Mouse (Mus musculus): ENCODE results near the gene Ly6c1. TPM values are rescaled to one million over a fixed set of nuclear protein-coding genes. Genes with fewer than 3 reads are reported as not detected.
"Not testable (repeated sequence)": the region's sequence is repeated elsewhere in the genome, so short reads cannot be mapped to it uniquely, and the experiment has no call there.

The Ly6c1 gene
- polyA plus RNA-seq, 1 experiment: 174 TPM

- not testable (repeated sequence) for H3K4me1 ChIP-seq (ENCODE audit: control insufficient read depth, insufficient read depth, low read length); DNase-seq; H3K27ac ChIP-seq (ENCODE audit: insufficient read depth, low read length); H3K27me3 ChIP-seq (ENCODE audit: control insufficient read depth, insufficient read depth, low read length); H3K4me3 ChIP-seq (replicated peaks; ENCODE audit: insufficient read depth, low read depth, low read length)
- 64% methylated on average over 5 of the region's 7 CpGs for WGBS
These were observed 1.2 kb downstream of the Ly6c1 start for GRCm38 (mm10) chr15:75047313-75047969.

DNA sequence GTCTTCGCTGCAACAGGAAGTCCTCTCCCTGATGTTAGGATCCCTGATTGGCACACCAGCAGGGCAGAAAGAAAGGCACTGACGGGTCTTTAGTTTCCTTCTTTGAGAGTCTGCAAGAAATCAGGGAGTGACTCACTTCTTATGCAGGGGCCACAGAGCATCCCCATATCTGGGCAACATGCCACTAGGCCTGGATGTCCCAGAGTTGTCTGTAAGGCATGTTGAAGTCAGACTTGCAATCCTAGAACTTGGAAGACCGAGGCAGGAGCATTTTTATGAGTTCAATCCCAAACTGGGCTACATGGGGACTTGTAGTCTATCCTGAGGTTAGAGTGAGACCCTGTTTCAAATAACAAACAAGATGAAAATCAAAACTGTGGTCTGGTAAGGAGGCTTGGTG is 3.1 kb downstream of the Ly6c1 start:
- DNase-seq; H3K4me1 ChIP-seq (ENCODE audit: control insufficient read depth, insufficient read depth, low read length); H3K27me3 ChIP-seq (ENCODE audit: control insufficient read depth, insufficient read depth, low read length); H3K4me3 ChIP-seq (replicated peaks; ENCODE audit: insufficient read depth, low read depth, low read length); H3K27ac ChIP-seq (ENCODE audit: insufficient read depth, low read length): not testable (repeated sequence)
- 77% methylated on average over 3 of the region's 3 CpGs for WGBS

- WGBS: 85% methylated on average over 8 of the region's 10 CpGs
- not testable (repeated sequence) for DNase-seq; H3K27ac ChIP-seq (ENCODE audit: insufficient read depth, low read length); H3K4me1 ChIP-seq (ENCODE audit: control insufficient read depth, insufficient read depth, low read length); H3K4me3 ChIP-seq (replicated peaks; ENCODE audit: insufficient read depth, low read depth, low read length); H3K27me3 ChIP-seq (ENCODE audit: control insufficient read depth, insufficient read depth, low read length)
These were observed 27.4 kb downstream of the Ly6c1 start for GRCm38 (mm10) chr15:75021020-75021759.

- not testable (repeated sequence) for H3K27ac ChIP-seq (ENCODE audit: insufficient read depth, low read length); H3K4me1 ChIP-seq (ENCODE audit: control insufficient read depth, insufficient read depth, low read length); H3K4me3 ChIP-seq (replicated peaks; ENCODE audit: insufficient read depth, low read depth, low read length); H3K27me3 ChIP-seq (ENCODE audit: control insufficient read depth, insufficient read depth, low read length)
- peak; percentile 2 to 14 for DNase-seq
- WGBS: 48% methylated on average over 2 of the region's 2 CpGs
- TF ChIP-seq CTCF (IDR thresholded peaks at IDR 0.05; ENCODE audit: borderline replicate concordance, insufficient read depth, low read depth, low read length): peak; percentile 84
These were observed 29.2 kb downstream of the Ly6c1 start for GRCm38 (mm10) chr15:75019446-75019845.

Other genes with a start within 250 kb of the Ly6c1 start
- not detected in 2 replicates for gene Gml2, start 229.8 kb downstream of the Ly6c1 start, polyA plus RNA-seq (2012; rRNA removed)
- gene 2010109I03Rik, start 151.8 kb downstream of the Ly6c1 start, polyA plus RNA-seq (2012; rRNA removed): 0.06 and 0.11 TPM in 2 replicates
- gene Ly6i, start 65.4 kb downstream of the Ly6c1 start, polyA plus RNA-seq (2012; rRNA removed): 0.13 TPM in 1 of 2 replicates, not detected in the other
- gene Ly6a, start 50.8 kb downstream of the Ly6c1 start, polyA plus RNA-seq (2012; rRNA removed): 58.7 and 65.5 TPM in 2 replicates
- 0.74 and 1.1 TPM in 2 replicates for gene Ly6c2, start 63.1 kb upstream of the Ly6c1 start, polyA plus RNA-seq (2012; rRNA removed)
- gene Ly6g, start 106.4 kb upstream of the Ly6c1 start, polyA plus RNA-seq (2012; rRNA removed): not detected in 2 replicates
- not detected in 2 replicates for gene BC025446, start 167.5 kb upstream of the Ly6c1 start, polyA plus RNA-seq (2012; rRNA removed)
- gene Ly6f, start 219.6 kb upstream of the Ly6c1 start, polyA plus RNA-seq (2012; rRNA removed): not detected in 2 replicates

Data from cerebellum, adult 2 months (tissue).